Mouse (Mus musculus): ENCODE data around the gene Trio. TPM values are rescaled to one million over a fixed set of nuclear protein-coding genes. Genes with fewer than 3 reads are reported as not detected.

Trio gene
- polyA plus RNA-seq, 1 experiment = 17.5 TPM

DNA sequence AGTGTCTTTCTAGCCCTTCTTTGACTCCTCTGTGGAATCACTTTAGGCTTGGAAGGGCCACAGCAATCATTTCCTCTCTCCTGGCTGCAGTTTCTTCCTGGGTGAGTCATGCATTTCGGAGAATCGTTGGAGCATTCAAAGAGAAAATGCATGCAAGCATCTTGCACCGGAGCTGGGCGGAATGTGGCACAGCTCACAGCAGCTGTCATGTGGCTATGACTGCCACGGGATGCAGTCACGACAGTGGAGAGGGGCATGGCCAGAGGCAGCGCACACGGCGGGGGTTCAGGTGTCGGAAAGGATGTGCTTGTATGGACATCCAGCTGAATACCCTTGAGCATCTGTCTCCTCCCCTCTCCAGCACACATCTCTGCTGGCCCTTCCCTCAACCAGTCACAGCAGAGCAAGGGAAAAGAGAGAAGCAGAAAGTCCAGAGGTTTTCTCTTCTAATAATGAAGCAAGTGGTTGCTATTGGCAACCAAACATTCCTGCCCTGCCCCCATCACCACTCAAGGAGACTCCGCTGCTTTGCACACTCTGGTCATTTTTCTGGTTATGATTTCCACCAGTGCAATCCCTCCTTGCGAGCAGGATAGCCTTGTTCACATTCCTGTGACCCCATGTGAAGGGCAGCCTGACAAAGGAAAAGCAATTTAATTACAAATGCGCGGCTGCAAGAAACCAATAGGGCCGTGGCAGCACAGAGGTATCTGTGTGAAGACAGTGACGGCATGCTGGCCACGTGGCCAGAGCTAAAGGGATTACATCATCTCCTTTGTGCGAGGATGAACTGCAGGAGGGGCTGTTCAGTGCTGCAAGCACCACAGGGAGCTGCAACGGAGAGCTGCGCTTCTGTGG lies 88.4 kb downstream of the Trio start:
- no peaks in the 10 kb centered on the region for H3K36me3 ChIP-seq (ENCODE audit: control insufficient read depth, insufficient read depth, low read length)
- H3K4me1 ChIP-seq (ENCODE audit: control insufficient read depth, insufficient read depth, insufficient read length, low read length) = peaks cover 3% of the 10 kb centered on the region; the same call in 1 of the 2 replicates
- no peak overlapping the region for H3K27ac ChIP-seq (ENCODE audit: insufficient read depth, low read depth, low read length)
- WGBS = 46% methylated on average over 20 of the region's 20 CpGs
- H3K27me3 ChIP-seq (ENCODE audit: control insufficient read depth, insufficient read depth, low read length) = no peaks in the 10 kb centered on the region
- TF ChIP-seq CTCF (IDR thresholded peaks at IDR 0.05; ENCODE audit: extremely low read depth, insufficient read length, insufficient replicate concordance, low read depth, low read length) (no peak), POLR2A (IDR thresholded peaks at IDR 0.05; ENCODE audit: low read depth, low read length) (no peak)
- H3K4me3 ChIP-seq (ENCODE audit: low read depth, low read length) = peak overlapping the region; percentile 0; the same call in 1 of the 2 replicates

GRCm38 (mm10) chr15:27935772-27936746 lies 89.6 kb downstream of the Trio start:
- peaks cover 6% of the 10 kb centered on the region; the same call in 1 of the 2 replicates for H3K4me1 ChIP-seq (ENCODE audit: control insufficient read depth, insufficient read depth, insufficient read length, low read length)
- no peak overlapping the region for H3K27ac ChIP-seq (ENCODE audit: insufficient read depth, low read depth, low read length)
- H3K36me3 ChIP-seq (ENCODE audit: control insufficient read depth, insufficient read depth, low read length) = no peaks in the 10 kb centered on the region
- TF ChIP-seq POLR2A (IDR thresholded peaks at IDR 0.05; ENCODE audit: low read depth, low read length) (no peak), CTCF (IDR thresholded peaks at IDR 0.05; ENCODE audit: extremely low read depth, insufficient read length, insufficient replicate concordance, low read depth, low read length) (no peak)
- no peak overlapping the region for H3K4me3 ChIP-seq (ENCODE audit: low read depth, low read length)
- no peaks in the 10 kb centered on the region for H3K27me3 ChIP-seq (ENCODE audit: control insufficient read depth, insufficient read depth, low read length)
- 90% methylated on average over 12 of the region's 12 CpGs for WGBS

DNA sequence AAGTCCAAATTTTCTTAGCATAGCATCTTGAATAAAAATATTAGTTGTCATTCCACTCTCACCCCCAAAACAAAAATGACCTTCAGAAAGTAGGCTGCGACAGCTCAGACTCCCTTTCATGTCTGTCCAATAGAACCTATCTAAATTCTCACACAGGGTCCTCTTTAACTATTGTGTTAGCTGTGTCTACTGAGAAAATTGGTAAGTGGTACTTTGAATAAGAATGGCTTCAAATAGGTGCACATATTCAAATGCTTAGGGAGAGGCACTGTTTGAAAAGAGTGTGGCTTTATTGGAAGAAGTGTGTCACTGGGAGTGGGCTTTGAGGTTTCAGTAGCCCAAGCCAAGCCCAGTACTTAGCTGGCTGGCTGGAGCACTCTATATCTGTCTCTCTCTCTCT lies 92.4 kb downstream of the Trio start:
- no peak overlapping the region for H3K27ac ChIP-seq (ENCODE audit: insufficient read depth, low read depth, low read length)
- peaks cover 2% of the 10 kb centered on the region; the same call in 1 of the 2 replicates for H3K4me1 ChIP-seq (ENCODE audit: control insufficient read depth, insufficient read depth, insufficient read length, low read length)
- no peaks in the 10 kb centered on the region for H3K27me3 ChIP-seq (ENCODE audit: control insufficient read depth, insufficient read depth, low read length)
- no peak overlapping the region for H3K4me3 ChIP-seq (ENCODE audit: low read depth, low read length)
- 98% methylated on average over 1 of the region's 1 CpGs for WGBS
- TF ChIP-seq POLR2A (IDR thresholded peaks at IDR 0.05; ENCODE audit: low read depth, low read length) = no peak
- TF ChIP-seq CTCF (IDR thresholded peaks at IDR 0.05; ENCODE audit: extremely low read depth, insufficient read length, insufficient replicate concordance, low read depth, low read length) = no peak
- H3K36me3 ChIP-seq (ENCODE audit: control insufficient read depth, insufficient read depth, low read length) = no peaks in the 10 kb centered on the region

GRCm38 (mm10) chr15:27931891-27932290 lies 93.8 kb downstream of the Trio start:
- Histone ChIP-seq H3K4me1 (ENCODE audit: control insufficient read depth, insufficient read depth, insufficient read length, low read length) (peaks cover 6% of the 10 kb centered on the region), H3K4me3 (ENCODE audit: low read depth, low read length) (no peak overlapping the region; the same call in 1 of the 2 replicates), H3K27ac (ENCODE audit: insufficient read depth, low read depth, low read length) (no peak overlapping the region), H3K36me3 (ENCODE audit: control insufficient read depth, insufficient read depth, low read length) (no peaks in the 10 kb centered on the region), H3K27me3 (ENCODE audit: control insufficient read depth, insufficient read depth, low read length) (no peaks in the 10 kb centered on the region)
- WGBS = 36% methylated on average over 12 of the region's 12 CpGs
- TF ChIP-seq POLR2A (IDR thresholded peaks at IDR 0.05; ENCODE audit: low read depth, low read length) = peak; percentile 18; the same call in 1 of the 2 replicates
- TF ChIP-seq CTCF (IDR thresholded peaks at IDR 0.05; ENCODE audit: extremely low read depth, insufficient read length, insufficient replicate concordance, low read depth, low read length) = no peak

DNA sequence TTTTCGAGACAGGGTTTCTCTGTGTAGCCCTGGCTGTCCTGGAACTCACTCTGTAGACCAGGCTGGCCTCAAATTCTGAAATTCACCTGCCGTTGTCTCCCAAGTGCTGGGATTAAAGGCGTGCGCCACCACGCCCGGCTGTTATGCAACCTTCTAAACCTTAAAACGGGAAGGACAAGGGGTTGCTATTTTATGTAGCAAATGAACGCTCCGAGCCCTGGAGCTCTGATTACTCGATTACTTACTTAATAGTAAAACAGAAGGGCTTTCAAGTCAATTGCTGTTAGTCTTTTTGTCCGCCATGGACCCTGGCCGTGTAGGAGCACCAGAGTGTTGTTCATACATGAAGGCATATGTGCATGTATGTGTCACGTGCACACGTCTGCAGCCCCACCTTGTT lies 94.2 kb downstream of the Trio start:
- WGBS = 42% methylated on average over 14 of the region's 14 CpGs
- H3K36me3 ChIP-seq (ENCODE audit: control insufficient read depth, insufficient read depth, low read length) = no peaks in the 10 kb centered on the region
- H3K27ac ChIP-seq (ENCODE audit: insufficient read depth, low read depth, low read length) = no peak overlapping the region
- TF ChIP-seq POLR2A (IDR thresholded peaks at IDR 0.05; ENCODE audit: low read depth, low read length) (no peak), CTCF (IDR thresholded peaks at IDR 0.05; ENCODE audit: extremely low read depth, insufficient read length, insufficient replicate concordance, low read depth, low read length) (no peak)
- no peak overlapping the region for H3K4me3 ChIP-seq (ENCODE audit: low read depth, low read length)
- H3K4me1 ChIP-seq (ENCODE audit: control insufficient read depth, insufficient read depth, insufficient read length, low read length) = peaks cover 7% of the 10 kb centered on the region
- H3K27me3 ChIP-seq (ENCODE audit: control insufficient read depth, insufficient read depth, low read length) = no peaks in the 10 kb centered on the region

- Histone ChIP-seq H3K4me1 (ENCODE audit: control insufficient read depth, insufficient read depth, insufficient read length, low read length) (peaks cover 13% of the 10 kb centered on the region), H3K4me3 (ENCODE audit: low read depth, low read length) (no peak overlapping the region), H3K36me3 (ENCODE audit: control insufficient read depth, insufficient read depth, low read length) (no peaks in the 10 kb centered on the region), H3K27me3 (ENCODE audit: control insufficient read depth, insufficient read depth, low read length) (no peaks in the 10 kb centered on the region), H3K27ac (ENCODE audit: insufficient read depth, low read depth, low read length) (no peak overlapping the region)
- no peak for TF ChIP-seq POLR2A (IDR thresholded peaks at IDR 0.05; ENCODE audit: low read depth, low read length)
- no peak for TF ChIP-seq CTCF (IDR thresholded peaks at IDR 0.05; ENCODE audit: extremely low read depth, insufficient read length, insufficient replicate concordance, low read depth, low read length)
- WGBS = 69% methylated on average over 6 of the region's 6 CpGs
These were observed 98.0 kb downstream of the Trio start for GRCm38 (mm10) chr15:27927614-27928013.
